Mouse (Mus musculus): Measurements from ENCODE around the gene Egfr.

Gene Egfr

DNA sequence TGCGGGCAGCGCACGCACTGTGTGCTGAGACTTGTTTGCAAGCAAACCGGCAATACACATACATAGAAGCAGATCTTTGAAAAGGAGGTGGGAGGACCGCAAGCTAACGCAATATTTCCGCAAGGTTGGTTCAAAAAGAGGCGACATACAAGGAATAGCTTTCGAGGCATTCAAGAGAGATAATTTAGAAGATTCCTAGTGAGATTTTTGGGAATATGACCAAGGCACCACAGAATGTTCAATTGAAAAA lies 199.7 kb downstream of the Egfr start:
- DNase-seq (ENCODE audit: low read depth, low spot score), result no peak

DNA sequence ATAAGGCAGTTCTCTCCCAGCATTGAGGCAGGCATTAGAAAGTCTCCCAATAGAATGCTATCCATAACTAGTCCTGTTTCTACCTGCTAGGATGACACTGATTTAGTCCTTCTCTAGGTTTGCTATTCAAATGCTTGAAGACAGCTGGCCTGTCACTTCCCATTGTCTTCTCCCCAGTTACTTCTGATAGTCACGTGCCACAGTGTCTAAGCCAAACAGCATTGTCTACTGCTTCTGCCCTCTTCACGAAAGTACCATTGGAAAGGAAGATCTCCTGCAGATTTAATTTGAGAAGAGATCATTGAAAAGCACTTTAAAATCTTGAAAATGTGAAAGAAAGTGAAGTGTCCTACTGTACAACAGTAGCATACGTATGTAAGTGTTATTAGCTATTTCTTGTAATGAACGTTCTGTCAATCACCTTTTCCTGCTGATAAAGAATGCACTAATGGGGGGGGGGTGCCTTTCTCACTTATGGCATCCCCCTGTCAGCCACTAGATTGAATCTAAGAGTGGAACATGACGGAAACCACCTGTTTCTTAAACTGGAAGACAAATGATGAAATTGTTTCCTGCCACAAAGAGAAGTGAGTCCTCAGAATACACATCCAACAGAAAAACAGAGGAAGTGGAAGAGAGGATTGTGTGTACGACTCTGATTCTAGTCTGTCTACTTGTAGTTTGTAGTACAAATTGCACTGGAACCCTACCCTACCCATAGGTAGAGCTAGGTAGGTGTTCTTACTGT lies 204.3 kb downstream of the Egfr start:
- DNase-seq (ENCODE audit: low read depth, low spot score), result no peak

DNA sequence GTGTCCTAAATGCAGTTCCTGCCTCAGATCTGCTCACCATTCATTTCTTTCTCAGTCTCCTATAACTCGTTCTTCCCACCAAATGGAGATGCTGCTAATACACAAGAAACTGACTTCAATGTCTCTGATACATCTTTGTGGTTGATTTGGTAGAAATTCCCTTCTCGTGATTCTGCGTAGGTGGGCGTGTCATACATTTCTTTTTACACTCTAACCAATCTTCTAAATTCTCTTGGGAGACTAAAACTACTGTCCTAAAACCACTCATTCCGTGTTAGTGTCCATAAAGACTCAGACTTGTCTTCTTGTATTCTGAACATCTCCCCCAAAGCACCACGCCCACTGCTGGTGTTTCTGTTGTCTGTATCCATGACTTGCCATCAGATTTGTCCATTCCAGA lies 205.0 kb downstream of the Egfr start:
- DNase-seq (ENCODE audit: low read depth, low spot score), result no peak

DNA sequence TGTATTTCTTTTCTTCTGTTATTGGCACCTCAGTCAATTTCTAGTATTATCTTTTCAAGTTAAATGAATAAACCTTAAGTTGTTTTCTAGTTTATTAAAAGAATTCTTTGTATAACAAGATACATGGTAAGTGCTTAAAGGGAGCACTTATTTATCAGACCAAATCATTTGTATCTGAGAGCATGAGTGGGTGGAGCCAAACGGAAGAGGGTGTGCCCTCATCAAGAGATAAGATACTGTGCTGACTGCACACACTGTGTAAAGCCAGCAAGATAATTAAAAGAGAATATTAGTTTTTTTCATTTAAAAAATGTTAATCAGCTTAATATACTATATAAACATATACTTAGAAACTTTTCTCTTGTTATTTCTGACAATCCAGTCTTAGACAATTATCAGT lies 206.5 kb downstream of the Egfr start:
- no peak for DNase-seq (ENCODE audit: low read depth, low spot score)

All from R1 (cell line).